Mouse (Mus musculus) kidney, embryonic 16.5 days (tissue): Measurements from ENCODE around the gene Ccdc146. TPM values are rescaled to one million over a fixed set of nuclear protein-coding genes. Genes with fewer than 3 reads are reported as not detected.
A peak's percentile ranks its signal among the peaks of the same experiment; 100 is the strongest.

Experiments used
- ATAC-seq: fragments of 200-750 bp; cut with Nextera tagmentation; 2 replicates; pipeline ENCODE4 v1.8.0; 2017; ENCODE audit warnings: moderate TSS enrichment; ENCODE audit not compliant: low FRiP score, low TSS enrichment
- H3K27ac ChIP-seq: fragments of 300-500 bp; sonication (generic); 2 replicates; pipeline ENCODE4 v1.5.1; 2014; ENCODE audit warnings: low read length
- H3K27me3 ChIP-seq: fragments of 300-500 bp; sonication (generic); 2 replicates; pipeline ENCODE4 v1.6.1; 2014; ENCODE audit warnings: low read length, control low read depth, mixed read lengths; ENCODE audit not compliant: insufficient read depth
- H3K36me3 ChIP-seq: fragments of 300-500 bp; sonication (generic); 2 replicates; pipeline ENCODE4 v1.6.1; 2014; ENCODE audit warnings: low read length, control low read depth, mixed read lengths; ENCODE audit not compliant: insufficient read depth
- H3K4me1 ChIP-seq: fragments of 300-500 bp; sonication (generic); 2 replicates; pipeline ENCODE4 v1.6.1; 2014; ENCODE audit warnings: low read length, control low read depth, mixed read lengths; ENCODE audit not compliant: insufficient read depth
- H3K4me2 ChIP-seq: fragments of 300-500 bp; sonication (generic); replicated peaks from 2 replicates; pipeline ENCODE4 v1.6.1; 2014; ENCODE audit warnings: low read depth, low read length
- H3K4me3 ChIP-seq: fragments of 300-500 bp; sonication (generic); 2 replicates; pipeline ENCODE4 v1.5.1; 2014; ENCODE audit warnings: mild to moderate bottlenecking, low read length
- H3K9ac ChIP-seq: fragments of 300-500 bp; sonication (generic); replicated peaks from 2 replicates; pipeline ENCODE4 v1.6.1; 2014; ENCODE audit warnings: low read length
- H3K9me3 ChIP-seq: fragments of 300-500 bp; sonication (generic); 2 replicates; pipeline ENCODE4 v1.6.1; 2016; ENCODE audit warnings: low read length, control low read depth
- WGBS: fragments of 180-500 bp; shearing (Covaris S2); extraction: QIAGEN DNeasy Blood & Tissue Kit; methylation state at CpG from one replicate; pipeline ENCODE4 v1.1.7; 2014; 5-methylcytosine and 5-hydroxymethylcytosine counted together
- polyA plus RNA-seq: library from polyadenylated mRNA; unstranded; fragments of >200 nt; fragmentation: Nextera tagmentation; extraction: Ambion mirVana; gene quantifications from 2 replicates; pipeline ENCODE4 v1.2.1, GENCODE M21; 2015

Gene Ccdc146
- polyA plus RNA-seq, 1 experiment from 2014 or later: 0.27 TPM

- Histone ChIP-seq H3K9me3 (no peaks in the 10 kb centered on the region), H3K4me1 (peaks cover 12% of the 10 kb centered on the region; the same call in 1 of the 2 replicates), H3K4me2 (no peak overlapping the region), H3K36me3 (no peaks in the 10 kb centered on the region), H3K27ac (peak overlapping the region; percentile 3; the same call in 1 of the 2 replicates), H3K4me3 (no peak overlapping the region), H3K27me3 (no peaks in the 10 kb centered on the region), H3K9ac (no peak overlapping the region)
- WGBS: 34% methylated on average over 9 of the region's 9 CpGs
- peak; percentile 98 for ATAC-seq
These were observed 152.8 kb downstream of the Ccdc146 start for GRCm38 (mm10) chr5:21271386-21272354.

GRCm38 (mm10) chr5:21270756-21271155 lies 153.7 kb downstream of the Ccdc146 start:
- Histone ChIP-seq H3K9me3 (no peaks in the 10 kb centered on the region), H3K4me3 (no peak overlapping the region), H3K36me3 (no peaks in the 10 kb centered on the region), H3K9ac (no peak overlapping the region), H3K27ac (no peak overlapping the region), H3K4me2 (no peak overlapping the region), H3K27me3 (no peaks in the 10 kb centered on the region), H3K4me1 (peaks cover 12% of the 10 kb centered on the region; the same call in 1 of the 2 replicates)
- ATAC-seq: no peak
- 67% methylated on average over 4 of the region's 4 CpGs for WGBS

DNA sequence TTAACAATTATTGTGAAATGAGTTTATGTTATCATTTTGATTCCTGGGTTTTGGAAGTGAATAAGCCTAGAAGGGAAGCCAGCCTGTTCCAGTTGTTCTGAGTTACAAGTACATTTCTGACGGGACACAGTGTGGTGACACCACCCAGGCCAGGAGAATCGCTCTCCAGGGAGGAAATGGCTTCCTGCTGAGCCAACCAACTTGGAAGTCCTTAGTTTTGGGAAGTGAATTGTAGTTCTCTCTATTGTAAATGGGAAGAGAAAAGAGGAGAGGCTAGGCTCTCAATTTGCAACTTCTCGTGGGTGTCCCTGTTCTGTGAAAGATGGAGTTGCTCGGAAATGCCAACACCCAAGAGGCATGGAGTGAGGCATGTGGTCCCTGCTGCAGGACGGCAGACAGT lies 155.0 kb downstream of the Ccdc146 start:
- H3K9me3 ChIP-seq: no peaks in the 10 kb centered on the region
- whole genome bisulfite sequencing: 70% methylated on average over 5 of the region's 5 CpGs
- no peak overlapping the region for H3K27ac ChIP-seq
- no peak overlapping the region for H3K4me3 ChIP-seq
- ATAC-seq: no peak
- H3K4me1 ChIP-seq: peaks cover 12% of the 10 kb centered on the region; the same call in 1 of the 2 replicates
- H3K4me2 ChIP-seq: no peak overlapping the region
- H3K27me3 ChIP-seq: no peaks in the 10 kb centered on the region
- H3K36me3 ChIP-seq: no peaks in the 10 kb centered on the region
- no peak overlapping the region for H3K9ac ChIP-seq

GRCm38 (mm10) chr5:21267090-21267489 lies 157.4 kb downstream of the Ccdc146 start:
- Histone ChIP-seq H3K27ac (no peak overlapping the region), H3K9me3 (no peaks in the 10 kb centered on the region), H3K36me3 (no peaks in the 10 kb centered on the region), H3K9ac (no peak overlapping the region), H3K4me2 (no peak overlapping the region), H3K4me3 (no peak overlapping the region), H3K27me3 (no peaks in the 10 kb centered on the region), H3K4me1 (peaks cover 11% of the 10 kb centered on the region; the same call in 1 of the 2 replicates)
- 74% methylated on average over 2 of the region's 2 CpGs for WGBS
- ATAC-seq: no peak

DNA sequence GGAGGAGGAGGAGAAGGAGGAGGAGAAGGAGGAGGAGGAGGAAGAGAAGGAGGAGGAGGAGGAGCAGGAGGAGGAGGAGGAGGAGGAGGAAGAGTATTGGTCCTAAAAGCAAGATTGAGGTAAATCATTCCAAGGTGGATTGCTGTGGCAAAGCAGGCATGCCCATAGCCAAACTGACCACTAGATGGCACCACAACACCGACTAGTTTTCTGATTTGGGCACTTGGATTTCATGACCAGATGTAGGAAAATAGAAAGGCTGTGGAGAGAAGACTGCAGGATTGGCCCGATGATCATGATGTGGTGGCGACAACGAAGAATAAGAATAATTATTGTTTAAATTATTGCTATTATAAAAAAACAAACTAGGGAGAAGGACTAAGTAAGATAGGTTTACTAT lies 159.4 kb downstream of the Ccdc146 start:
- no peak overlapping the region for H3K4me3 ChIP-seq
- no peaks in the 10 kb centered on the region for H3K36me3 ChIP-seq
- H3K4me1 ChIP-seq: no peaks in the 10 kb centered on the region
- no peak overlapping the region for H3K27ac ChIP-seq
- no peak overlapping the region for H3K4me2 ChIP-seq
- no peaks in the 10 kb centered on the region for H3K9me3 ChIP-seq
- WGBS: 26% methylated on average over 4 of the region's 4 CpGs
- no peak overlapping the region for H3K9ac ChIP-seq
- peak; percentile 24; the same call in 1 of the 2 replicates for ATAC-seq
- H3K27me3 ChIP-seq: no peaks in the 10 kb centered on the region

DNA sequence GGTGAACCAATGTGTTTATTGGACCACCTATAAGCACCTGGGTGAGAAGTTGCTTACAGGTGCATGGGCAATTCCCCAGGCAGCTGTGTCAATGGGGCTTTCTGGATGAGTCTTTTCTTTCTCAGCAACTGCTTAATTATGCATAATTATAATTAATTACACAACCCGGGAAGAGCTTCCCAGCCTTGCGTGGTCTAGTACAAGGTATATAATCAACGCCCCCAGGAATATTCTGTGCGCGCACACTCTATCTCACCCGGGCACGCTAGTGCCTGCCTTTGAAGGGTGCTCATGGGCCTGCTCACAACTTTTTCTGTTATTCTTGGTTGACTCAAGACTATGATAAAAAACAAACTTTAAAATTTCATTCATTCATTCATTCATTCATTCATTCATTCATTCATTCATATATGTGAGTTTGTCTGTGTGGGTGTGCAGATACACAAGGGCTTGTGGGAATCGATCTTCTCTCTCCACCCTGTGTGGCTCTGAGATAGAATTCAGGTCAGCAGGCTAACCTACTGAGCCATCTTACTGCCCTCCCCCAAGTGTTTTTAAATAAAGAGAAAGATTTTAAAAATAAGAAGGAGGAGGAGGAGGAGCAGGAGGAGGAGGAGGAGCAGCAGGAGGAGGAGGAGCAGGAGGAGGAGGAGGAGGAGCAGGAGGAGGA lies 160.0 kb downstream of the Ccdc146 start:
- H3K4me1 ChIP-seq: no peaks in the 10 kb centered on the region
- no peaks in the 10 kb centered on the region for H3K9me3 ChIP-seq
- no peaks in the 10 kb centered on the region for H3K36me3 ChIP-seq
- no peak overlapping the region for H3K4me2 ChIP-seq
- no peak overlapping the region for H3K9ac ChIP-seq
- H3K4me3 ChIP-seq: no peak overlapping the region
- no peak overlapping the region for H3K27ac ChIP-seq
- WGBS: 93% methylated on average over 8 of the region's 8 CpGs
- no peak for ATAC-seq
- no peaks in the 10 kb centered on the region for H3K27me3 ChIP-seq

DNA sequence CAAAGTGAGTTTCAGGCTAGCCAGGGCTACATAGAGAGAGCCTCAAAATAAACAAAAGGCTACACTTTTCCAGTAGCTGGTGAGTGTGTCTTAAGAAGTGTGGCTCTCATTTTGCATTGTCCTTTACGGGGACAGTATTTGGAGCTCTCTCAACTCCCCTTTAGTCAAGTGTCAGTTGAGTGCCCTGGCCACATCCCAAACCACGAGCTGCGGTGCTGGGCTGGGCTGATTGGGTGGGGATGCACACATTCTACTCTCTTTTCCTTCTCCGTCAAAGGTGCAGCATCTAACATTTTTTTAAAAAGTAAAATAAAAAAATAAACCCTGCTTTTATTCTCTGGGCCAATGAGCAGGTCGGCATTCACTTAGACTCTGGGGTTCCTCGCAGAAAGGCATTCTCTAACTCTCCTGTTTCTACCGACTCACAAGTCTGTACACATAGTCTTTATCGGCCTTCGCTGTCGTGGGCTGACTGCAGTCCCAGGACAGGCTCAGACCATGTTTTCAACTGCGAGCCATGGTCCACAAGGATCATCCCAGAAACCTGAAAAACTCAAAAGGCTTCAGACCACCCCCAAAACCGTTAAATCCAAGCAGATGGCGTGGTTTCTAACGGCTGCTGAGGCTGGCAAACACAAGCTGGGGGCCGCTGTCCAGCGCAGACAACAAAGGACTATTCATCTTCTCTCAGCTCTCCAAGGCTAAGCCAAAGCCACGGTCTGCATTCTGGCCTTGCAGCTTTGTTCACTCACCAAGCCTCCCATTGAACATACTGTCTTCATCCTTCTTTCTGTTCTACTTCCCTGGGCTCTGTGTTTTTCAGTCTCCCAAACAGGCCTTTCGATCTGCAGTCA lies 161.0 kb downstream of the Ccdc146 start:
- Histone ChIP-seq H3K9ac (no peak overlapping the region), H3K27ac (no peak overlapping the region), H3K4me1 (no peaks in the 10 kb centered on the region), H3K36me3 (no peaks in the 10 kb centered on the region), H3K4me2 (no peak overlapping the region), H3K4me3 (no peak overlapping the region), H3K9me3 (no peaks in the 10 kb centered on the region), H3K27me3 (no peaks in the 10 kb centered on the region)
- no peak for ATAC-seq
- WGBS: 62% methylated on average over 18 of the region's 18 CpGs

GRCm38 (mm10) chr5:21261202-21261844 lies 163.2 kb downstream of the Ccdc146 start:
- WGBS: 46% methylated on average over 6 of the region's 6 CpGs
- Histone ChIP-seq H3K27ac (no peak overlapping the region), H3K9ac (no peak overlapping the region), H3K36me3 (no peaks in the 10 kb centered on the region), H3K4me1 (no peaks in the 10 kb centered on the region), H3K4me2 (no peak overlapping the region), H3K4me3 (no peak overlapping the region), H3K9me3 (no peaks in the 10 kb centered on the region), H3K27me3 (no peaks in the 10 kb centered on the region)
- ATAC-seq: no peak

- Histone ChIP-seq H3K9me3 (no peaks in the 10 kb centered on the region), H3K4me2 (no peak overlapping the region), H3K4me1 (no peaks in the 10 kb centered on the region), H3K36me3 (no peaks in the 10 kb centered on the region), H3K27ac (no peak overlapping the region), H3K27me3 (no peaks in the 10 kb centered on the region), H3K4me3 (no peak overlapping the region), H3K9ac (no peak overlapping the region)
- 60% methylated on average over 7 of the region's 7 CpGs for WGBS
- no peak for ATAC-seq
These were observed 163.7 kb downstream of the Ccdc146 start for GRCm38 (mm10) chr5:21260746-21261145.
